Mouse (Mus musculus): ENCODE measurements around the gene Tusc2.

- TF ChIP-seq CTCF (IDR thresholded peaks at IDR 0.05; ENCODE audit: borderline replicate concordance, extremely low read depth, insufficient read depth, insufficient read length) (peak; percentile 12; the same call in 1 of the 2 replicates), POLR2A (IDR thresholded peaks at IDR 0.05; ENCODE audit: borderline replicate concordance, extremely low read depth, insufficient read depth, insufficient read length, poor library complexity, severe bottlenecking) (no peak)
Measured at GRCm38 (mm10) chr9:107526198-107527026, 36.6 kb upstream of the Tusc2 start.

Measured in brain, embryonic 14.5 days (tissue).